25 mouse cellular contexts compared by ENCODE assay signal in genomic region chr9:23589024-23589423, GRCm38 (mm10).
DNase-seq lines count a peak whose midpoint lies in the region; ATAC-seq and TF ChIP-seq lines count a peak whose summit lies in the region.
"Had no signal": no experiment of that assay in that cellular context is flagged by ENCODE, and none has a peak within 500 bp of the region (broad histone marks: within the 10 kb centered on the region; RNA-seq: fewer than 3 reads in every experiment).

No protein-coding gene starts in this region.

- H3K27me3 ChIP-seq in forebrain, postnatal 0 days (ENCODE audit: insufficient read depth, low read length): no peaks in the 10 kb centered on the region
- H3K27me3 ChIP-seq: CH12.LX, Patski had no signal

- TF ChIP-seq CTCF in forebrain, postnatal 0 days (IDR thresholded peaks at IDR 0.05; ENCODE audit: low read depth): no peak

- H3K36me3 ChIP-seq in forebrain, postnatal 0 days (ENCODE audit: insufficient read depth): no peaks in the 10 kb centered on the region
- H3K36me3 ChIP-seq: G1E had no signal

- H3K9ac ChIP-seq in forebrain, postnatal 0 days: no peak overlapping the region

- no peak overlapping the region for H3K4me2 ChIP-seq in forebrain, postnatal 0 days (ENCODE audit: low read depth)

- no peak overlapping the region for H3K4me3 ChIP-seq in forebrain, postnatal 0 days (ENCODE audit: low read depth, low read length)

- WGBS in forebrain, postnatal 0 days: 29% methylated on average over 2 of the region's 2 CpGs

- no peak for ATAC-seq in forebrain, postnatal 0 days
- ATAC-seq: activated CD4-positive, CD25-positive, alpha-beta regulatory T cell, adult 4 months; CD4-positive, CD25-positive, alpha-beta regulatory T cell, adult 4 months; Patski had no signal

- no peaks in the 10 kb centered on the region for H3K4me1 ChIP-seq in forebrain, postnatal 0 days (ENCODE audit: insufficient read depth)

- DNase-seq in ES-CJ7 (ENCODE audit: low read depth, low spot score) (peak; percentile 64), R1 (ENCODE audit: low read depth, low spot score) (peak; percentile 77), ZHBTc4 (ENCODE audit: low read depth, low spot score) (peak; percentile 59), adipocyte (ENCODE audit: low spot score) (no peak)
- no peak for DNase-seq in cerebellum, adult 11 months
- DNase-seq in forebrain, postnatal 0 days: no peak
- DNase-seq: adrenal gland, adult 2 months; adrenal gland, adult 8-10 months; adrenal gland, postnatal 10 days; adrenal gland, postnatal 14 days; adrenal gland, postnatal 25 days; adrenal gland, postnatal 36 days; B cell, adult 2 months; cerebellum, adult 11-12 months; cerebellum, adult 18-20 months; cerebellum, adult 2 months; cerebellum, adult 8-10 months; cerebellum, adult 9-10 months; cerebellum, adult 9-11 months; cerebellum, postnatal 10 days had no signal

- H3K9me3 ChIP-seq in forebrain, postnatal 0 days (ENCODE audit: low read length): no peaks in the 10 kb centered on the region
- H3K9me3 ChIP-seq: G1E had no signal

- H3K27ac ChIP-seq in forebrain, postnatal 0 days (ENCODE audit: low read depth, low read length): no peak overlapping the region

Comparison
In these comparisons a context has a peak if more than half of its experiments do, and no peak if none do; other contexts are left out.
1. DNase-seq: peak in ES-CJ7 (single experiment), R1 (single experiment) and ZHBTc4 (single experiment); none in adipocyte (single experiment), cerebellum, adult 11 months (single experiment) and forebrain, postnatal 0 days (single experiment).